Mouse (Mus musculus): ENCODE measurements around the gene Slc6a6.

Gene Slc6a6

DNA sequence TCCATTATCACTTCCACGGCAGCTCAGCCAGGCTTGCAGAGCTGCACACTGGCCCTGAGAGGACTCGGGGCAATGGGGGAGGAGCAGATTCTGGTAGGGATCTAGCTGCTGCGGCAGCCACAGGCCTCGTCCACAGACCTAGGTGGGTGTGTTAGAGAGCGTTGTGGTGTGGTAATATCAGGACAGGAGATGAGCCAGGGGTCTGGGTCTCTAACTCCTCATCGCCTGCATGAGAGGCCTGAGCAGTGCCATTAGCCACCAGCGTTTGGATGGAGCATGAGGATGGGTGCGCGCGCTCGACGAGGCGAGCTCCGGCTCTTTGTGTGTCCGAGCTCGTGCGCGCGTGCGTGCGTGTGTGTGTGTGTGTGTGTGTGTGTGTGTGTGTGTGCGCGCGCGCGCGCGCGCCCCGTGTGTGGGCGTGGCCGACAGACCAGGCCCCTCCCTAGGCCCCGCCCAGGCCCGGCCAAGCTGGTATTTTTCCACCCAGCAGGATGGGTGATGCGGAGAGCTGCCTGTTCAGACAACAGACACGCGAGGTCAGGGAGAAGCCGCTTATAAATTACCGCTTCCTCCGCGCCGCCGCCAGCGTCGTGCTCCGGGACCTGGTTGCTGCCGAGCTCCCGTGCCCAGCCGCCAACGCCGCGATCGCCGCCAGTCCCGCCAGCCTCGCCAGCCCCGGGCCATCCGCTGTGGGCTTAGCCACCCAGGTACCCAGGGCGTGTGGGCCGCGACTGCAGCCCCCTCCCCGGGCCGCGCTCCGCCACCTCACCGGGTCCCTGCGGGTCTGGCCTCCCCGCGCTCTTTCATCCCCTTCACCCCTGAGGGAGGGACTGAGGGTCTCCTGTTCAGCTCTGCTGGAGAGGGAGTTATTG is at the start of gene Slc6a6:
Slc6a6 (plus strand) TSS at position 452 of the 872 bp plus-strand sequence.
- DNase-seq (ENCODE audit: low spot score): peak; percentile 89

DNA sequence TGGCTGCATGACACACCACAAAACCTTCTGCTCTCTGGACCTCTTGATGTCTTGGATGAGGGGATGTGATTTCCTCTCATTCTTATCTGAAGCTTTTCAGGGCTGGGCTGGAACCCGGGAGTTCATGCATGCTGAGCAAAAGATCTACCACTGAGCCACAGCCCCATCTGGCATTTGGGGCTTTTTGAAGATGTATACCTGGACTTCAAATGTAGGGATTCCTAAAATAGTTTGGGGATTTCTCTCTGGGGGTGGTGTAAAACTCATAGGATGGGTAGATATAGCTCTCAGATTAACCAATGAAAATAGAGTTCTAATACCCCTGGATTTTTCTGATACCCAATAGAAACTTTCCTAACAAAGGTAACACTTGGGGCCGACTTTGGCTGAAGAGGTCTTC is 49.4 kb upstream of the Slc6a6 start:
- DNase-seq (ENCODE audit: low spot score): no peak

GRCm38 (mm10) chr6:91634876-91635275 is 49.0 kb upstream of the Slc6a6 start:
- no peak for DNase-seq (ENCODE audit: low spot score)

- no peak for DNase-seq (ENCODE audit: low spot score)
These were observed 45.5 kb upstream of the Slc6a6 start for GRCm38 (mm10) chr6:91638204-91638995.

DNA sequence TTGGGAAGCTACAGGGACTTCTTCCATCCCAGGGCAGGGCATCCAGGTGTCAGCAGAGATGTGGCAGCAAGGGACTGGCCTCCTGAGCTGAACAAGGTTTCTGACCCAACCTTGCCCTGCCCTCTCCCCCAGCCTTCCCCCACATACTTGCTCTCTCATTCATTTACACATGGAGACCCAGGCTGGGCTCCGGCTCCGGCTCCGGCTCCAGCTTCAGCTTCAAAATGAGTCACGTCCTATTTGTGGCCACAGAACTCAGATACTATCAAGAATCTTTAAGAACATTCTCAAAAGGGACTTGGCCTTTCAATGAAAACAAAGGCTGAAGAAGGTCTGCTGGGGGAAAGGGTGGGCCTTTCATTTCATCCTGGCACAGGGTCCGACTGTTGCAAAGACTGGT is 40.8 kb upstream of the Slc6a6 start:
- no peak for DNase-seq (ENCODE audit: low spot score)

DNA sequence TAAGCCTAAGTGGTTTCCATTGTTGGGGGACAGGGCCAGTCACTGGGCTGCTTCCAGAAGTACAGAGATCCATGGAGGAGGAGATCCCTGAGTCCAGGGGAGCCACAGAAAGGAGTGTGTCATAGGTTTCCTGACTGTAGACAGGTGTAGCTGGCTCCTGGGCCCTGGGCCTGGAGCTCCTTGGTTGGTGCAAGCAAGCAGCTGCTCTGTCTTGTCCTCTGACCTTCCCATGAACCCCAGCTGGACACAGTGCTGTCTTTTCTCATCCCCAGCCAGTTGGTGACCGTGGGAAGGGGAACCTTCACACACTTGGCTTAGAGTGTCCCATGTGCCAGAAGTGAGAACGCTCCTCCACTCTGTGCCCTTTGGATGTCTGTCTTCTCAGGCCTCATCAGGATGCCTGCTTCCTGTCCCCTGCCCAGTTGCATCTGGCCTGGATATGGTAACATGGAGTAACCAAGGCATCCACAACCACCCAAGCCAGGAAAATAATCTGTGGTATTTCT is 40.4 kb upstream of the Slc6a6 start:
- DNase-seq (ENCODE audit: low spot score): no peak

DNA sequence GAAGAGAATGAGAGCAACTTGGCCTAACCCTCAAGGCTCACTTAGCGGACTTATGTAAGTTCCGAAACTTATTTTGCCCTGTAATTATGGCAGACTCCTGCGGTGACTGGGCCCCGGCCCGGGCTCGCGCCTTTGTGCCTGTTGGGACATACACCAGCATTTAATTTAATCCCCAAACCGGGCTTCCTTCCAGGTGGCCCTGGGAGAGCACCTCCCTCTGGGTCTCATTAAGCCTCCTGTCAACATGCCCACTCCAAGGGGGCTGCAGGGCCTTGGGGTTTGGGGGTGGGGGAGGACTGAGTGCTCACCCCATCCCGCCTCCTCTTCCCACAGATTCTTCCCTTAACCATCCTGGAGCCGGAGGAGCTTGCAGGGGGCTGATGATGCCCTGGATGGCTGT is 37.8 kb upstream of the Slc6a6 start:
- DNase-seq (ENCODE audit: low spot score): no peak

DNA sequence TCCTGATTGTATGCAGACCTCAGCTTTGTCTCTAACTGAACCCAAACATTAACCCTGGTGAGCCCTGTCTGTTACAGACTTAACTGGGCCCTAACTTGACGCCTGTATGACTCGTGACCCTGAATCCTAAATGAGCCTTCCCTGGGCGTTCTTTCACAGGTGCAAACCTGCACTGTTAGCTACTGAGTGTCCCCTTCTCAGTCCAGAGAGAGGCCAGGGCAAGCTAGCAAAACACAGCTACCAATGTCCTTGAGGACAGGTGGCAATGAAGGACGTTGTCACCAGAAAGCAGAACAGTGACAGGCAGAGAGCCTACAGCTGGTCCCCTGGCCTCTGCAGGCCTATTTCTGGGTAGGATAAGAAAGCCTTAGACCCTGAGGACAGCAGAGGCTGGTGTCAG is 37.0 kb upstream of the Slc6a6 start:
- DNase-seq (ENCODE audit: low spot score): no peak

DNA sequence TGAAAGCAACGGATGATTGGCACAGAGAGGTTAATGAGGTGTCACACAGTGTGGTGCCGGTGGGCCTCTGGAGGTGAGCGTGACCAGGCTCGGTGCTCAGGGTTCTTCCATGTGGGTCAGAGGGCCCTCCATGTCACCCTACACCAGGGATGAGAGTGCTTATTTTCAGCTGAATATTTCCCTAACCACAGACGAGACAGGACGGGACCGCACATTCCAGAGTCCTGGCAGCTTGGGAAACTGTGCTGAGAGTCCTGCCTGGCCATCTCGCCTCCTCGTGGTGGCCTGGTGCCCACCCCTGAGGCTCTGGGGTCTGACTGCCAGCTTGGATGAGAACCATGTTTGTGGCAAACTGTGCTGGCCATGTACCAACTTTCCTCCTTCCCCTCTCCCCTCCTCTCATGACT is 36.5 kb upstream of the Slc6a6 start:
- DNase-seq (ENCODE audit: low spot score): no peak

- DNase-seq (ENCODE audit: low spot score): no peak
These were observed 33.6 kb upstream of the Slc6a6 start for GRCm38 (mm10) chr6:91650255-91650654.

DNA sequence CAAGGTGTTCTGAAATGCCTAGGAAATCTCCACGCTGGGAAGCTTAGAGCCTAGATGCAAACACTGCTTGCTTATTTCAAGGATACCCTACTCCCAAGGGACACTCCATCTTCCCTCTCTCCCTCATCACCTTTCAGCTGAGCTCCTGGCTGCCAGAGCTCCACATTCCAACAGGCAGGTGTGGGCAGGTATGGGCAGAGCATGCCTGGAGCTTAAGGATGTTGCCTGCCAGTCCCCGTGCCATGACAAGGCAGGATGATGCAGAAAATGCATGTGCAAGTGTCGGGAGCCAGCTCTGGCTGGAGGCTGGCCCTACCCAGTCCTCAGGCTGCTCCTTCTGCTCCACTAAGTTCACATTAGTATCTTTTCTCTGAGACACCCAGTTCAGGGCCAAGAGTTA is 31.6 kb upstream of the Slc6a6 start:
- DNase-seq (ENCODE audit: low spot score): no peak

- DNase-seq (ENCODE audit: low spot score): no peak
These were observed 28.6 kb upstream of the Slc6a6 start for GRCm38 (mm10) chr6:91655244-91655643.

- DNase-seq (ENCODE audit: low spot score): no peak
These were observed 27.9 kb upstream of the Slc6a6 start for GRCm38 (mm10) chr6:91655874-91656433.

DNA sequence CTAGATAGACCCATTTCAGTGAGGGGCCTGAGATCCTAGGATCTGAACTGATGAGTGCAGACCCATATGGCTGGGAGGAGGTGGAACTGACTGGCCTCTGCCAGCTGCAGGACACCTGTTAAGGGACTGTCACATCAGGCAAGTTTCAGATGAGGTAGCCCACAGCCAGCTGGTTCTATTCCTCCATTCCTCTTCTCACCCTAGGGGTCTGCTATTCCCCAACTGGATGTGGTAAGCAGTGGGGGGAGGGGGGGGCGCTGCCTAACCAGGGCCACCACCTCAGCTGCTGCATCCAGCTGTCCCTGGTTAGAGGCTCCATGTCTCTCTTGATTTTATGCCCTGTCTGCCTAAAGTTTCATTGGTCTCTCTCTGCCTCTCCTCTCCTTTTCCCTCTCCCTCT is 25.6 kb upstream of the Slc6a6 start:
- DNase-seq (ENCODE audit: low spot score): no peak

GRCm38 (mm10) chr6:91659841-91660509 is 23.9 kb upstream of the Slc6a6 start:
- DNase-seq (ENCODE audit: low spot score): no peak

GRCm38 (mm10) chr6:91662301-91662700 is 21.6 kb upstream of the Slc6a6 start:
- DNase-seq (ENCODE audit: low spot score): no peak

DNA sequence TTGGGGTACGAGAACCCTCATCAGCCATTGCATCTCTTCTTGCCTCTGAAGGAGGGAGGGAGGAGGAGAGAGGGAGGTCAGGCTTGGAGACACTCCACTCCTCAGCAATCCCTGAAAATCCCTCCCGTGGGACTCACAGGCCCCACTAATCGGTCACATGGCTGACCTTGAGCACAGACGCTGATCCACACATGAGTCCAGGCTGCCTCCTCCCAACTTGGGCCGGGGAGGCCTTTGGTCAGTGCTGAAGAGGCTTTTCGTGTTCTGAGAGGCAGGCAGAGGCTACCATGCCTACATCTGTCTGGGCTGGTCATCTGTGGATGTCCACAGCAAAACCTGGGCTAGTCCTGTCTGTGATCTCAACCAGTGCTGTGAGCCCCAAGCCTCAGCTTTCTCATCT is 20.2 kb upstream of the Slc6a6 start:
- DNase-seq (ENCODE audit: low spot score): no peak

DNA sequence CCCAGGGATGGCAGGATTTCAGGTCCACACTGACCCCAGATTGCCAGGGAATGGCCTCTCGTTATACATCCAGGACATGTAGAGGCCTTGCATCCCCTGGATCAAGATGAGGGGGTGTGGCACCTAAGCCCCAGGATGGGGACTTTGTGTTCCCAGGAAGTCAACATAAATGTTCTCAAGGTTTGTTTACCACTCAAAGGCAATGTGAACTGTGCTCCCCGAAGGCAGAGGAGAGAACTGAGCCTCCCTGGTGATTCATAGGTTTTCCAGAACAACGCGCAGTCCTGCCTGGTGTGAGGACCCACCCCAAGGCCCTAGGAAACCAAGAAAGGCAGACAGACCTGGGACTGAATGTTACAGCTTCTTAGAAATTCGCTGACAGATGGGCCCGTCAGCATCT is 18.6 kb upstream of the Slc6a6 start:
- no peak for DNase-seq (ENCODE audit: low spot score)

GRCm38 (mm10) chr6:91665990-91666700 is 17.7 kb upstream of the Slc6a6 start:
- DNase-seq (ENCODE audit: low spot score): no peak

DNA sequence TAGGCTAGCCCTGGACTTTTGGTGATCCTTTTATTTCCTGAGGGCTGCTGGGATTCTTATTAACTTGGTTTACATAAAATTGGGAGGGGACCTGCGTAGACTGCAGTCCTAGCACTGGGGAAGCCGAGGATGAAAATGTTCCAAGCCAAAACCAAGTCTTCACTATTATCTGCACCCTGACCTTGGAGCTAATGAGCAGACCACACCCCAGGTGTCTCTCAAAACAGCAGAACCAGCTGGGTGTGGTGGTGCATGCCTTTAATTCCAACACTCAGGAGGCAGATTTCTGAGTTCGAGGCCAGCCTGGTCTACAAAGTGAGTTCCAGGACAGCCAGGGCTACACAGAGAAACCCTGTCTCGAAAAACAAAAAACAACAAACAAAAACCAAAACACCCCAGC is 16.7 kb upstream of the Slc6a6 start:
- DNase-seq (ENCODE audit: low spot score): no peak

GRCm38 (mm10) chr6:91668276-91668675 is 15.6 kb upstream of the Slc6a6 start:
- no peak for DNase-seq (ENCODE audit: low spot score)

GRCm38 (mm10) chr6:91669270-91669669 is 14.6 kb upstream of the Slc6a6 start:
- DNase-seq (ENCODE audit: low spot score): no peak
